Mouse (Mus musculus): ENCODE measurements around the gene Gtf2h3.

GRCm38 (mm10) chr5:124578633-124579317, at the start of gene Gtf2h3, which contains the start of gene Eif2b1:
- no peak for TF ChIP-seq CTCF (IDR thresholded peaks at IDR 0.05; ENCODE audit: borderline replicate concordance, insufficient read depth, low read depth, low read length)
- TF ChIP-seq POLR2A (IDR thresholded peaks at IDR 0.05; ENCODE audit: borderline replicate concordance, insufficient read depth, low read length): peak; percentile 98

All from cerebellum, adult 2 months (tissue).